Mouse (Mus musculus): ENCODE data around the gene 6430571L13Rik. TPM values are rescaled to one million over a fixed set of nuclear protein-coding genes. Genes with fewer than 3 reads are reported as not detected.
A peak's percentile ranks its signal among the peaks of the same experiment; 100 is the strongest.

Gene 6430571L13Rik
- polyA plus RNA-seq, 1 experiment from 2014 or later, result 0.28 TPM

- Histone ChIP-seq H3K36me3 (no peaks in the 10 kb centered on the region), H3K9ac (no peak overlapping the region), H3K9me3 (no peaks in the 10 kb centered on the region), H3K4me3 (replicated peaks) (no peak overlapping the region), H3K4me1 (replicated peaks) (peaks cover 38% of the 10 kb centered on the region), H3K27me3 (replicated peaks) (no peaks in the 10 kb centered on the region), H3K4me2 (replicated peaks) (peak overlapping the region; percentile 35), H3K27ac (peak overlapping the region; percentile 73)
- ATAC-seq, result peak; percentile 80
- WGBS, result 32% methylated on average over 12 of the region's 12 CpGs
These were observed 32.5 kb upstream of the 6430571L13Rik start for GRCm38 (mm10) chr9:107307886-107308285.

- peaks cover 41% of the 10 kb centered on the region for H3K4me1 ChIP-seq (replicated peaks)
These were observed 31.9 kb upstream of the 6430571L13Rik start for GRCm38 (mm10) chr9:107308346-107309000.

DNA sequence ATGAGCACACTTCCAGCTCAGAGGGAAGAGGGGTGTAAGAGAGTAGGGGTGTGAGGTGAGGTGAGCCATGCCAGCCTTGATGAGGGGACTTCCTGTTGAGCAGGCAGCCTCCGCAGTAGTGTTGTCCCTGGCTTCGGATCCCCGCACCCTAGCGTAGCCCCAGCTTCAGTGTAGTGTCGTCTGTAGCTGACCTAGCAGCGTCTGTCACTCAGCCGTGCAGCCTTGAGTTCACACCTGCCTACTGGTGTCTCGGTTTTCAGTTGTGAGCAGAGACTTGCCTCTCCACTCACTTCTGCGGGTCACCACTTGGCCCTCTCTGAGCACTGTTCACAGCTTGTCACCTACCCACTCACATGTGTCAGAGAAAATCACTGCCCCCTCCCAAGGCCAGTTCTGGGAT, 31.2 kb upstream of the 6430571L13Rik start:
- H3K9ac ChIP-seq, result no peak overlapping the region
- H3K4me2 ChIP-seq (replicated peaks), result no peak overlapping the region
- 79% methylated on average over 9 of the region's 9 CpGs for WGBS
- no peaks in the 10 kb centered on the region for H3K27me3 ChIP-seq (replicated peaks)
- no peak for ATAC-seq
- no peak overlapping the region for H3K4me3 ChIP-seq (replicated peaks)
- no peaks in the 10 kb centered on the region for H3K9me3 ChIP-seq
- peaks cover 41% of the 10 kb centered on the region for H3K4me1 ChIP-seq (replicated peaks)
- no peak overlapping the region for H3K27ac ChIP-seq
- no peaks in the 10 kb centered on the region for H3K36me3 ChIP-seq

More at GRCm38 (mm10) chr9:107308346-107309000, 31.9 kb upstream of the 6430571L13Rik start:
- 85% methylated on average over 9 of the region's 9 CpGs for WGBS
- H3K36me3 ChIP-seq, result no peaks in the 10 kb centered on the region
- H3K9ac ChIP-seq, result no peak overlapping the region
- peak; percentile 3; the same call in 1 of the 2 replicates for ATAC-seq
- 0 out of 2 replicates have a peak overlapping the region, but pooled peaks have one; percentile 35 for H3K4me2 ChIP-seq (replicated peaks)
- no peaks in the 10 kb centered on the region for H3K9me3 ChIP-seq
- H3K27me3 ChIP-seq (replicated peaks), result no peaks in the 10 kb centered on the region
- no peak overlapping the region for H3K4me3 ChIP-seq (replicated peaks)
- H3K27ac ChIP-seq, result peak overlapping the region; percentile 73; the same call in 1 of the 2 replicates

DNA sequence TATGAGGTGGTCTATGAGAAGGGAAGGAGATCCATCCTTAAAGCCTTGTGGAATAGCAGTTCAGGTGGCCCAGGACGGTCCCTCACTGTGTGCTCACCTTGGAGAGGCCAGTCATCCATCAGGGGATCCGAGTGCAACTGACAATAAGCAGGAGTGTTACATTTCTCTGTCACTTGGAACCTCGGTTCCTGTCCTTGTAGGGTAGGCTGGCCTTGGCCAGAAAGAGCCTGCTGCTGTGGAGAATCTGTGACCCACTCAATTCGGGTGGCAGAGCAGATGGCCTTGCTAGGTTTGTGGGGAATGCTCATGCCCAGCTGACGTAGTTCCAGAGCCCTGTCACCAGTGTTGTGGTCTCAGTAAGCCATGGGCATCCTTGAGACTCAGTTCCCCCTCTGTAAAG, 30.8 kb upstream of the 6430571L13Rik start:
- no peaks in the 10 kb centered on the region for H3K9me3 ChIP-seq
- peaks cover 39% of the 10 kb centered on the region for H3K4me1 ChIP-seq (replicated peaks)
- no peaks in the 10 kb centered on the region for H3K36me3 ChIP-seq
- ATAC-seq, result no peak
- H3K4me2 ChIP-seq (replicated peaks), result no peak overlapping the region
- 74% methylated on average over 5 of the region's 5 CpGs for WGBS
- no peak overlapping the region for H3K27ac ChIP-seq
- H3K27me3 ChIP-seq (replicated peaks), result no peaks in the 10 kb centered on the region
- H3K9ac ChIP-seq, result no peak overlapping the region
- no peak overlapping the region for H3K4me3 ChIP-seq (replicated peaks)

DNA sequence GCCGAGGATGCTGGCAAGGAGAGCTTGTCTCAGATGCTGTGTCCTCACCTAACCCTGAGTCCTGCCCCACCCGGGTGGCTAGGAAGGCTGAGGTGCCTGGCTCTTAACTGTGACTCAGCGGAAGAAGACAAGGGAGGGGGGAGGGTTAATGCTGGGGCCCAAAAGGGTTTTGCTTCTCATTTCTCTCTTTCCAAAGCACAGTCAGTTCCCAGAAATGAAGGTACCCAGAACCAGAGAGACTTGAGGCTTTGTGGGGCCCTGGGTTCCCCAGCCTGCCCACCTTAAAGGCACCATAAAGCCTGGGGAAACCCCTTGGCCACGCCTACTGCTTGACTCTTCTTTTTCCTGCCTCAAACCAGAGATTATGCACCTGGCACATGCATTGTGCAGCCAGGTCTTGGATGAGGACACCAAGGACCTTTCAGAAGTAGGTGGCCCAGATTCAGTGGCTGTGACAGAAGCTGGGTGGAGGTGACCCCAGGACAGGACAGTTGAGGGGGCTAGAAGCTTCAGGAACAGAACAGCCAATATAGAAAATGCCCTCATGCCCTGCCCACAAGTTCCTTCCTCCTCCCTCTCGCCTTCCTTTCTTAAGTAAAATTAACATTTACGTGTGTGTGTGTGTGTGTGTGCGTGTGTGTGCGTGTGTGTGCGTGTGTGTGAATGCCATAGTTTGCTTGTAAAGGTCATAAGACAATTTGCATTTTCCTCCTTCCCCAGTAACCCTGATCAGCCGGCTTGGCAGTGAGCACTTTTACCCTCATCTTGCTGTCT, 27.4 kb upstream of the 6430571L13Rik start:
- Histone ChIP-seq H3K27ac (no peak overlapping the region), H3K27me3 (replicated peaks) (no peaks in the 10 kb centered on the region), H3K36me3 (no peaks in the 10 kb centered on the region), H3K4me2 (replicated peaks) (0 out of 2 replicates have a peak overlapping the region, but pooled peaks have one; percentile 6), H3K4me3 (replicated peaks) (no peak overlapping the region), H3K4me1 (replicated peaks) (peaks cover 18% of the 10 kb centered on the region), H3K9me3 (no peaks in the 10 kb centered on the region), H3K9ac (no peak overlapping the region)
- WGBS, result 50% methylated on average over 10 of the region's 10 CpGs
- peak; percentile 56 for ATAC-seq

DNA sequence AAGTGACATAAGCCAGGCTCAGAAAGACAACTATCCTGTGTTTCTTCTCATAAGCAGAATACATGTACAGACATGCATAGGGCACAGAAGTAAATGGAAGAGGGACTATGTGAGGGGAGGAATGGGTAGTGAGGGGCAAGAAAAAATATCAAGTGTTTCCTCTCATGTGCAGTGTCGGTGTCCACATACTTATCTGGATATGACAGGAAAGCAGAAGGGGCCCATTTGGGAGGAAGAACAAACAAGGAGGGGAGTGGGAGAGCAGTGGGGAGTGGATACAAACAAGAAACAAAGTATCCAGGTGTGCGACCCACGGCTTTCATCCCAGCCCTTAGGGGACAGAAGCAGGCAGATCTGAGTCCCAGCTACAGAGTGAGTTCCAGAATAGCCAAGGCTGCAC, 26.5 kb upstream of the 6430571L13Rik start:
- Histone ChIP-seq H3K4me1 (replicated peaks) (peaks cover 10% of the 10 kb centered on the region), H3K27ac (no peak overlapping the region), H3K9me3 (no peaks in the 10 kb centered on the region), H3K36me3 (no peaks in the 10 kb centered on the region), H3K4me2 (replicated peaks) (no peak overlapping the region), H3K4me3 (replicated peaks) (no peak overlapping the region), H3K9ac (no peak overlapping the region), H3K27me3 (replicated peaks) (no peaks in the 10 kb centered on the region)
- 72% methylated on average over 3 of the region's 3 CpGs for WGBS
- ATAC-seq, result no peak

DNA sequence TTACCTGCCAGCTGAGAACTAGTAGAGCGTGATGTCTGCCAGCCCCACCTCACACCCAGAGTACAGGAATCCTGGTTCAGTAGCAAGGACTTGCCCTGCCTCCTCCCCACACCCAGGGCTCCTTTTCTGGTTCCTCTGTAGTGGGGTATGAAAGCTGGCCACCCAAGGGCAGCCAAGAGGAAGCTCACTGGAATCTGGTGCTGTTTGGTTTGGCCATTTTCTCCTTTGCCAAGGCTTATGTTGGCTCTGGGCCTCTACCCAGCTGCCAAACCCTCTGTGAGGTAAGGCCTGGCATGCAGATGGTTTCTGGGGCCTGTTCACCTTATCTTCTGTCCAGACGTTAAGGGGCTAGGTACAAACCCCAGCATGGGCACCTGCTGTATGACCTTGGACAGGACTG, 24.6 kb upstream of the 6430571L13Rik start:
- H3K36me3 ChIP-seq, result no peaks in the 10 kb centered on the region
- H3K9ac ChIP-seq, result no peak overlapping the region
- H3K27ac ChIP-seq, result no peak overlapping the region
- H3K9me3 ChIP-seq, result no peaks in the 10 kb centered on the region
- no peak for ATAC-seq
- H3K4me1 ChIP-seq (replicated peaks), result peaks cover 9% of the 10 kb centered on the region
- no peak overlapping the region for H3K4me3 ChIP-seq (replicated peaks)
- no peaks in the 10 kb centered on the region for H3K27me3 ChIP-seq (replicated peaks)
- H3K4me2 ChIP-seq (replicated peaks), result no peak overlapping the region
- 80% methylated on average over 2 of the region's 2 CpGs for WGBS

DNA sequence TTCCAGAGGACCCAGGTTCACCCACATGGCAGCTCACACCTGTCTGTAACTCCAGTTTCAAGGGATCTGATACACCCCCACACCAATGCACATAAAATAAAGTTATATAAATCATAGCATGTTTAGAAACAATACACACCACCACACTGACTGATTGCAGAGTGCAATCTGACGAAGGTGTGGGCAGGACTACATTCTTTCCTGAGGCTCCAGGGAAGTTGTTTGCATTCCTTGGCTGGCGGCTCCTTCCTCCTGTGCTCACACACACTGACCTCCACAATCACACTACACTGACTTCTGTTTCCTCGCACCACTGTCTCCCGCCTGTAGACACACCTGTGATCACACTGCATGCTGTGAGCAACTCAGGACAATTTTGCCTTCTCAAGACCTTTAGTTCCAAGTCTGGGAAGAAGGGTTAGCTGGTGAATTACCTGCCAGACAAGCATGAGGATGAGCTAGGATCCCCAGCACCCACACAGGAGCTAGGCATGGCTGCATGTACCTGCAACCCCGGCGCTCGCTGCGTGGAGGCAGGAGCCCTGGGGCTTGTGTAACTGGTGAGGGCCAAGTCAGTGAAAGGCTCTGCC, 17.8 kb upstream of the 6430571L13Rik start:
- Histone ChIP-seq H3K9ac (no peak overlapping the region), H3K36me3 (no peaks in the 10 kb centered on the region), H3K4me1 (replicated peaks) (peaks cover 3% of the 10 kb centered on the region; the same call in 1 of the 2 replicates), H3K27me3 (replicated peaks) (no peaks in the 10 kb centered on the region), H3K4me3 (replicated peaks) (no peak overlapping the region), H3K4me2 (replicated peaks) (no peak overlapping the region), H3K9me3 (no peaks in the 10 kb centered on the region), H3K27ac (no peak overlapping the region)
- ATAC-seq, result 0 out of 2 replicates have a peak, but pooled peaks have one; percentile 16
- WGBS, result 65% methylated on average over 8 of the region's 8 CpGs

DNA sequence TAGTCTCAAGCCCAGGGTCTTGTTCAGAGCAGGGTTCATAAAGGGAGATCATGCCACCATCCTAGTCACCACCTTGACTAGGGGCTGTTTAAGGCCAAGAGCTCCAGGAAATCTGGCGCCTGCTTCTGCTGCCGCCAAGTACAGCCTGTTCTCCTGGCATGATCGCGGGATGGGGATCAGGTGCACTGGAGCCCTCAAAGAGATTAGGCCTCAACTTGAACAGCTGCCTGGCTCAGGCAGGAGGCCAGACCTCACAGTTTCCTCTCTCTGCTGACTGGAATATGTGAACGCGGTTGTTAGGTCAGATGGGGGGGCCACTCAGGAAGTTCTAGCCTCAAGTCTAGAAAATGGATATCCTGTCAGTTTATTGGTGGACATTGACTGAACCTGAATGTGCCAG, 16.8 kb upstream of the 6430571L13Rik start:
- Histone ChIP-seq H3K4me1 (replicated peaks) (peaks cover 3% of the 10 kb centered on the region; the same call in 1 of the 2 replicates), H3K9ac (no peak overlapping the region), H3K36me3 (no peaks in the 10 kb centered on the region), H3K4me3 (replicated peaks) (no peak overlapping the region), H3K27me3 (replicated peaks) (no peaks in the 10 kb centered on the region), H3K4me2 (replicated peaks) (no peak overlapping the region), H3K27ac (no peak overlapping the region), H3K9me3 (no peaks in the 10 kb centered on the region)
- ATAC-seq, result peak; percentile 21; the same call in 1 of the 2 replicates
- WGBS, result 73% methylated on average over 6 of the region's 6 CpGs

DNA sequence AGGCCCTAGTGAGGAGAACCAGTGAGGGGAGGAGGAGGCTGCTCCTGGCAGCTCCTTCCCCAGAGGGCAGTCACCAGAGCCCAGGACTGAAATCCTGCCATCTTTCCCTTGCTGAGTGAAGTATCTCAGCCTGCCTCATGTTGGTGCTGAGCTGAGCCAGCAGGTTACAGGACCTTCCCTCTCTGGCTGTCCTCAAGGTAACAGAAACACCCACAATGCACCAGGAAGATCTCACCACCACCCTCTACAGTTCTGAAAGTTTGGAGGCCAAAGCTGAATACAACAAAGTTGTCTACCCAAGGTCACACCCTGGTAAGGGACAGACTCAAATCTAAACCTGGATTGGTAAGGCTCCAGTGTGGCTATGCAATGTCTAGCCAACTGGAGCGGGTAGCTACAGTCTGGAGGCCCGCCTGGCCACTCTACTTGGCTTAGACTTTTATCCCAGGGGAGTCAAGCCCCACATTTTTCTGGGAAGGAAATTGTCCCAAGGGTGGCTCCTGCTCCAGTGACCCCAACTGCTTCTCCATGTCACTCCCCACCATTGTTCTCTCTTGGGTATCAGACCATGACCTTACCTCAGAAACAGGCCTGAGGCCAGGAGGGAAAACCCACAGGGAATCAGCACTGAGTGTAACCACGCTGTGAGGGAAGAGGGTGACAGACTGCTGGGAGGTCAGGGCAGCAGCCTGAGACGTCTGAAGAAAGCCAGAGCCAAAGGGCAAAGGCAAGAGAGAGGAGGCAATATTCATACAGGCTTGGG, 15.4 kb upstream of the 6430571L13Rik start:
- Histone ChIP-seq H3K4me2 (replicated peaks) (no peak overlapping the region), H3K9ac (no peak overlapping the region), H3K4me3 (replicated peaks) (no peak overlapping the region), H3K9me3 (no peaks in the 10 kb centered on the region), H3K36me3 (no peaks in the 10 kb centered on the region), H3K27me3 (replicated peaks) (no peaks in the 10 kb centered on the region), H3K27ac (no peak overlapping the region), H3K4me1 (replicated peaks) (peaks cover 3% of the 10 kb centered on the region; the same call in 1 of the 2 replicates)
- no peak for ATAC-seq
- WGBS, result 69% methylated on average over 4 of the region's 4 CpGs

DNA sequence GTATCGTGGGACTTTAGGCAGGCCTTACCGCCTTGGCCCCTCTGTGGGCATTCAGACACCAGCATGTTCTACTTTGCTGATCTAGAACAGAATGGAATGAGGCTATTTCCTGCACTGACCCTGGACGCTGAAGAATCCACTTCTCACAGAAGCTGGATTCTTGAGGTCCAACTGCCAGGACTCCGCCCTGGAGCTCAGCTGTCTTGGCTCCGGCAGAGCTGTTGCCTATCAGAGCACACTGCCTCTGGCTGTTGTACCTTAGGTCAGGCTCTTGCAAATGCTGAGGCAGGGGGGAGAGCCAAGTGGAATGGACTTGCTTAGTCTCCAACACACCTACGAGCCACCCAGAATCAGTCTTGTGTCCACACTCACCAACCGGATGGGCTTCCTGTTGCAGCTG, 14.5 kb upstream of the 6430571L13Rik start:
- H3K4me3 ChIP-seq (replicated peaks), result no peak overlapping the region
- no peaks in the 10 kb centered on the region for H3K27me3 ChIP-seq (replicated peaks)
- H3K4me2 ChIP-seq (replicated peaks), result no peak overlapping the region
- H3K36me3 ChIP-seq, result no peaks in the 10 kb centered on the region
- H3K9me3 ChIP-seq, result no peaks in the 10 kb centered on the region
- peaks cover 3% of the 10 kb centered on the region; the same call in 1 of the 2 replicates for H3K4me1 ChIP-seq (replicated peaks)
- no peak overlapping the region for H3K9ac ChIP-seq
- WGBS, result 78% methylated on average over 7 of the region's 7 CpGs
- no peak for ATAC-seq
- no peak overlapping the region for H3K27ac ChIP-seq

All from intestine, embryonic 15.5 days (tissue).